Mouse (Mus musculus) liver, adult (tissue): ENCODE results near the gene Avl9.

ENCODE experiments used
- GATA4 ChIP-seq: IDR thresholded peaks from 2 replicates; pipeline ENCODE4 v1.6.1; 2014; ENCODE audit warnings: mild to moderate bottlenecking, low read length; ENCODE audit not compliant: insufficient replicate concordance

The Avl9 gene

DNA sequence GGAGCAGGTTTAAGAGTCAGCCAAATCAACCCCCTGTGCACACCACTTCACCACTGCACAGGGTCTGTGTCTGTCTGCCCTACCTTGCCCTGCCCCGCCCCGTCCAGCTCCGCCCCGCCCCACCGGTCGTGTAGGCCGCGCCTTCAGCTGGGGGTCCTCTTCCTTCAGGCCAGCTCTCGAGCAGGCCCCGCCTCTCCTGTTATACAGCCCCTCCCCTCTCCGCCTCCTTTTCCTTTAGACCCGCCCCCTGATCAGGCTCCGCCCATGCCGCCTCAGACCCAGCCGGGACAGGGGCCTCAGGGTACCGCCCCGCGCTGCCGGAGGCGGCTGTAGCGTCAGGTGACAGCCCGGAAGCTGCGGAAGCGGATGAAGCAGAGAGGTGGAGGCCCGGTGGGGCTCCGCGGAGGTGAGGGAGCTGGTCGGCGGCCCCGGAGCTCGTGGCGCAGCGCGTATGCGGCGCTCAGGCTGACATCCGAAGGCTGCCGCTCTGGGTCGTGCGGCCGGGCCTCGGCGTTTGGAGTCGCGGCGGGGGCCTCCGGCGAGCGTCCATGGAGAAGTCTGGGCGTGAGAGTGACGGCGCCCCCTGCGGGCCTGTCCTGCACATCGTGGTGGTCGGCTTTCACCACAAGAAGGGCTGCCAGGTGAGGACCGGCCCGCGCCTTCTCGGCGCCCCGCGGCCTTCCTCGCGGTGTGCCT lies at the start of gene Avl9:
TSS of gene Avl9 (plus strand) at position 326 of the 696 bp plus-strand sequence.
- no peak for TF ChIP-seq GATA4

DNA sequence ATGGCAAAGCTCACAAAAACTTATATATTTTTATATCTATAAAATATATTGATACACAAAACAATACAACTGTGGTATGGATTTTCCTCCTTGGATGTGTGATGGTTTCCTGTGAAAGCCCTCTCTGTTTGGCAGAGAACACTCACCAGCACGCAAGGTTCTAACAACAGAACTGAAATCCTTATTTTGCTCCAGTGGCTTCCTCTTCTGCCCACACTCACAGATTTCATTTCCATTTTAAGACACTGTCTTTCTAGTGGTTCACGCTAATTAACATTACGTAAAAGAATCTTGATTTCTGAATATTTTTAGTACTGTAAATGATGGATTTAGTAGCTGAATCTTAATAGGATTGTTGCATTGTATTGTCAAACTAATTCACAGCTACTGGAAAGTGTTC lies 26.5 kb upstream of the Avl9 start:
- no peak for TF ChIP-seq GATA4

DNA sequence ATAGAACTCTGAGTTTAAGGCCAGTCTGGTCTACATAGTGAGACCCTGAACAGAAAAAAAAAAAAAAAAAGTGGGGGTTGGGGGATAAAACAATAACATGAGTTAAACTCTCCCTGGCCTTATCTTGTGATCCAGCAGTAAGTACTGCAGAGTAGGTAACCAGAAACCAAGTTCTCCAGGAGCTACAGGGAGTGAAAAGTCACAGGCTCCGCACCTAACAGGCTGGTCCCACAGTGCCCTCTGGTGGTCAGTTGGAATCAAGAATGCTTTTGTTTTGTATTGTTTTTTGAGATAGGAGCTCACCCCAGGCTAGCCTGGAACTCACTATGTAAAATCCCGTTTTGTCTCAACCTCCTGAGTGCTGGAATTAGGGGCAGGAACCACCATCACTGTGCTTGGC lies 23.5 kb upstream of the Avl9 start:
- TF ChIP-seq GATA4, result no peak

DNA sequence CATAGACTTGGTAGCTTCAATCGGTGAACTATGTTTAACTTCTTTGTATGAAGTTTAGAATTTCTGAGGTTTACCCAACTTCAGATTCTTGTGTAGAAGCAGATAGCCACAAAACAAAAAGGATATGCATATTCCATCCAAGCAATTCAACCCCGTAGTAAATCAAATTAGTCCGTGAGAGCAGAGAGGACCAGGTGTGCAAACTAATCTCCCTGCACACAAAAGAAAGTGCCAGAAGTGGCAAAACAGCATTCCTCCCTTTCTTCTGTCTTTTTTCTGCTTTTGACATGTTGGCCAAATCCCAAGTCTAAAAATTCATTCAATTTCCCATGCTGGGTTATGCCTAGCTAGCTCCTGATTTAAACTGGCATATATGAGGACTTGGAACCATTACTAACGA lies 22.3 kb upstream of the Avl9 start:
- TF ChIP-seq GATA4, result no peak

DNA sequence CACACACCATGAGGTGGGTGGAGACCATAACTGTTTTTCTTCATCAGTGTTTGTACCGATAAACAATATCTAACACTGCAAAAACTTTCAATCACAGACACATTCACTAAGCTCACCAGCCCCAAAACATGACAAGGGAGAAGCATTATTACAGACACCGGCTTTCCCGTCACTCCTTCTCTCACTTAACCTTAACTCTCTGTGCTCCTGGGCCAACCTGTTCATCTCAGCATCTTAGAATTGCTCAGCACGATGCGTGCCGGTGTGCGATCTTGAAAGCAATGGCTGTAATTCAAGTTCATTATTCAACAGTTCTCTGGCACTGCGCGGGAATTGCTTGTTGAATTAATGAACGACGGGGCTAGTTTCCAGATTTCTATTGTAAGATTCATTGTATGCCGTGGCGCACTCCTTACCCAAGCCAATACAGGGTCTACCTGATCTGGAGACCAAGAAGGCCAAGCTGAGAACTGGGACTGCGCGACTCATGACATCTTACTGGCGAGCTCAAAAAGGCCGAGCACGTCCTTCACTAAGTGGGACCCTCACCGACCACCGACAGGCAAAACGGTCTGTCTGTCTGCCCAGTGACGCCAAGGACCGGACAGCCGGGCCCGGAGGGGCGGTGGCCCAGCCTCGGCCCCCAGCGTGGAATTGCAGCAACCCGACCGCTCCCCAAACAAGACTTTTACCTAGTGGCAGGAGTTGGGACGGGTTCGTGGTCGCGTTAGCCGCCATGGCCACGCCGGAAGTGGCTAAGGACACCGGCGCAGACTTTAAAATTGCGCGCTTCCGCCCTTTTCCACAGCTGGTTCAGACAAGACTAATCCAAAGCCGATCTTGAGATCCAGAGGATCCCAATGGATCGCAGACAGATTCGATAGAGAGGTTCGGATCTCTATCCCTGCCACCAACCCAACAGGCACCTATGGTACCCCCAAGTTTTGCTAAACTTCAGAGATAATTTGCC lies 10.5 kb upstream of the Avl9 start, which contains the start of gene Lsm5:
TSS of gene Lsm5 (minus strand) at position 780 of the 970 bp plus-strand sequence.
- TF ChIP-seq GATA4, result no peak

DNA sequence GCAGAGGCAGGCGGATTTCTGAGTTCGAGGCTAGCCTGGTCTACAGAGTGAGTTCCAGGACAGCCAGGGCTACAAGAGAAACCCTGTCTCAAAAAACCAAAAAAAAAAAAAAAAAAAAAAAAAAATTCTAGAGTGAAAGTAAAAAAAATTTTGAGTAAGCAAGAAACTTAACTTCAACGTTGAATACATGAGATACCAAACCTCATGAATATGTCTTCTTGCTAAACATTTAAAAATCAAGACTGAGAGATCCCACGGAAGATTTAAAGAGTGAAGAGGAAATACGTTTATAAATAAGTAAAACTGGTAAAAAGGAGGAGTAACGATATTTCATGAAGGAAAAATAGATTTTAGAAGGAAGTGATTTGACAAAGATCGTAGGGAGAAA lies 519 bp upstream of the Avl9 start:
- TF ChIP-seq GATA4, result no peak

DNA sequence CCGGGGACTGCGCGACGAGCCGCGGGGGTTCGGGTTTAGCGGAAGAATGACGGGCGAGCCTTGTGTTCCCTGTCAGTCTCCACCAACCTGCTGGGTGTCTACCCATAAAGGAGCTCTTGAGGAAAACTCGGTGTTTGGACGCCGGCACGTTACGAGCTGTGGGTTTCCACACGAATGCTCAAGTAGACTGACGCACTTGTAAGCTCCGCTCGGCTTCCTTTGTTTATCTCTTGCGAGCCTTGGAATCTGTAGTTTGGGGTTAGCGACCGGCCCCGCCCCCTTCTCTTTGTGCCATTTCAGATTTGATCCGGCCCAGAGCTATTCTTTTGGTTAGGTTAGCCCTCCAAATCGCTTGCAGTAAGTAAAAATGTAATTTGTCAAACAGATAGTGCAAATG lies 569 bp downstream of the Avl9 start:
- no peak for TF ChIP-seq GATA4

DNA sequence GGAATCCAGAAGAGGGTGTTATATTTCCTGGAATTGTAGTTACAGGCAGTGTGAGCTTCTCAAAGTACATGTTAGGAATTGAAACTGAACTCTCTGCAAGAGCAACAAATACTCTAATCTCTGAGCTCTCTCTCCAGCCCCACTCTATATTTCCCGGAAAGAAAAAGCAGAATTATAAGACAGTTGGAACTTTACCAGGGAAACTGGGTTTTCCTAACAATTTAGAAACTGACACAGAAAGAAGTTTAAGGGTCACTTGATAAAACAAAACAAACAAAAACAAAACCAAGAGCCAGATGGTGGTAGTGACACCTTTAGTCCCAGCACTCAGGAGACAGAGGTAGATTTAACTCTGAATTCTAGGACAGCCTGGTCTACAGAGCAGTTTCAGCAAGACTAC lies 4.4 kb downstream of the Avl9 start:
- no peak for TF ChIP-seq GATA4

DNA sequence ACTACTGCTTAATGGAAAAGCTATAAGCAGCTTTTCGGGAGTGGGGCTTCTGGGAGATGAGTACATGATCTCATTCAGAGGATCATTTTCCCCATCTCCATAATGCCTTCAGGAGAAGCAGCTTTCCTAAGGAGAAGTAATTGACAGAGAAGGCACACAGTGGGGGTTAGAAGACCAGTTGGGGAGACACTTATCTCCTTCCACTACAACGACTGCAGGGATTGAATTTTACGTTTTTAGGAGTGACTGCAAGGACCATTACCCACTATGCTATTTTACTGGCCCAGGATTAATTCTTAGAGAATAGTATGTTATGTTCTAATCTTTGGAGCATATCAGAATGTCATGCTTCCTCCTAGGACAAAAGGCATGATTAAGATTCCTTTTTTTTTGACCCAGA lies 6.2 kb downstream of the Avl9 start:
- no peak for TF ChIP-seq GATA4

DNA sequence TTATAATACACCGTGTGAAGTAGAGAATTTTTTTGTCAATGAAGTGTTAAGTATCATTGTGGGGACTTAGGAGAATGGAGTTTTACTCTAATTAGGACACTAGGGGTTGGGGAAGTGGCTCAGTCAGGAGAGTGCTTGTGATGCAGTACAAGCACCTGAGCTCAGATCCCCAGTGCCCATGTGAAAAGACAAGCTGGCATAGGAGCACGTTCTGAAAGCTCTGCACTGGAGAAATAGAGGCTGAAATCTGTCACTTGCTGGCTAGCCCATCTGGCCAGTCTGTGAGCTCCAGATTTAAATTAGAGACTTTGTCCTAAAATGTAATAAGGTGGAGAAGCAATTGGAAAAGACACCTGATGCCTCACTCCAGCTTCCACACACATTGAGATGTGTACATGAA lies 17.8 kb downstream of the Avl9 start:
- TF ChIP-seq GATA4, result no peak

DNA sequence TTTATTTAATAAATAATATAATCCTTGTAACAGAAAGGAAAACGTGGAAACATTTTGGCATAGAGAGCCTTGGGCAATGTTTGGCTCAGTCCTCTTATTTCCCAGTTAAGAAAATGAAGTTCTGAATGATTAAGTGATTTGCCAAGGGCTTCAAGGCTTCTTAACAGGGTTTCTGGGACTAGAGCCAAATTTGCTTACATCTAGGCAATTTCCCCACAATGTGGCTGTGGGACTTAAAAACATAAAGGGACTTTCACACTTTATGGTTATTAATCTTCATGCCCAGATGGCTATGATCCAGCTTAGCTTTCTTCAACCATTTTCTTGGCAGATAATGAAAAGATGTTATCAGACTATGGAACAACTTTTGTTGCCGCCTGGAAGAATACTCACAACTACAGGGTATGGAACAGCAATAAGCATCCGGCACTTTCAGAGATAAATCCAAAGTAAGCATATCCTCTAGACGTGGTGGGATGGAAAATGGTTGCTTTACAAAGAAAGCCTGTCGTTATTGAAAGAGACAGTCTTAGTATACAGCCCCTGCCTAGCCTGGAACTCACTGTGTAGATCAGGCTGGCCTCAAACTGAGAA lies 31.3 kb downstream of the Avl9 start:
- no peak for TF ChIP-seq GATA4

DNA sequence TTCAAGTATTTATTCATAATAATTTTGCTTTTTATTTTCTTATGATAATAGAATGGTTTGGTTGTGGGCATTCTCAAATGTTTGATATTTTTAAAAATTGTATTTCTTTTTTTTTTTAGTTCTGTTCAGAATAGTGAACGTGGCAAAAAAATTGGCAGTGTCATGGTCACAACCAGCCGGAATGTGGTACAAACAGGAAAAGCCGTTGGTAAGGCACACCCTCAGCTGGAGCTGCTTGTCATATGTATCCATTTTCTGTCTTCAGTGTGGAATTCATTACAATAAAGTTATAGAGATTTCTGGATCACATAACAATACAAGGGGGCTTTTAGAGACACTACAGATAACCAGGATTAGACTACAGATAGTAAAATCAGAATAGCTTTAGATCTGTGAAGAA lies 39.0 kb downstream of the Avl9 start:
- TF ChIP-seq GATA4, result no peak

DNA sequence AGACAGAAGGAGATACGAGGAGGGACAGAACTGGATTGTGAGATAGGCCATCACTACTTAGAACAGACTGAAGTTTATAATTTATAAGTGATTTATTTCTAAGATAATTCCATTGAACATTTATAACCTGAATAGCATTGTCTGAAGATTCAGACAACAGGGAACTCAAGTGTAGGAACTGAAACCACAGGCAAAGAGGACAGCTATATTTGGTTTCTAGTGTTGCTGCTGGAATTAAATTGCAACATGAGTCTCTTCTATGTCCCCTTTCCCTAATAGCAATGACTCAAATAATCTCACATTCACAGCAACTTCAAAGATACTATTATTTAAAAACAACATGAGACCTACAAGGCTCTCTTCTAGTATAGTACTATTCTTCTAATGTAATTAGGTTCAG lies 41.4 kb downstream of the Avl9 start:
- TF ChIP-seq GATA4, result no peak

DNA sequence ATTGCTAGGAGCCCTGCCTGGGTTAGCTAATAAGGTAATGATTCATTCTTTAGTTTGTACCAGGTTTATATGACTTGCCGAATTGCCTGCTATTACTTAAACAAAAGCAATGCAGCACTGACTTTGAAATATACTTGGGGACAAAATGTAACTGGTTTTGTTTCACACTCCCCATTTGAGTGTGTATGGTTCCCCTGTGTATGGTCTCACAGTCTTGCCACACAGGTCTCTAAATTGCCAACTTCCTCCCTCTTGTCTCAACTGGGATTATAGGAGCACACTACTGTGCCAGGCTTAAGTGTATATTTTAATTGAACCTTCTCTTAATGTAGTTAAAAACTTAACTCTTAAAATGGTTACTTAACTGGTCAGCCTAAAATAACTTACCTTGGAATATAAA lies 44.6 kb downstream of the Avl9 start:
- no peak for TF ChIP-seq GATA4

DNA sequence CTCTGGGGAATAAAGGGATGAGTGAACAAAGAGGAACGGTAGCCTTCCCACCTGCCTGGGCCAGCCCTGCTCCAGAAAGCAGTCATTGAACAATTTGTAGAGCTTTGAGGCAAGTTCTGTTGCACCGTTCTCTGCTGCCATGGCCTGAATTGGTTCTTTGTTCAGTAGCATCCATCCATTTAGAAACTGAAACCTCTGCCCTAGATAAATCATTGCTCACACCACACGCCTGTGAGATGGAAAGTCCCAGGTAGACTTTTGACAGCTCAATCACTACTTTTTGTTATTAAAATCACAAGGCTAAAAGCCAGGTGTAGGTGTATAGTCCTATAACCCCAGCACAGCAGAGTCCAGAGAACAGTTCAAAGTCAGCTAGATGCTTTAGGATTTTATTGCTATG lies 50.6 kb downstream of the Avl9 start:
- TF ChIP-seq GATA4, result no peak

DNA sequence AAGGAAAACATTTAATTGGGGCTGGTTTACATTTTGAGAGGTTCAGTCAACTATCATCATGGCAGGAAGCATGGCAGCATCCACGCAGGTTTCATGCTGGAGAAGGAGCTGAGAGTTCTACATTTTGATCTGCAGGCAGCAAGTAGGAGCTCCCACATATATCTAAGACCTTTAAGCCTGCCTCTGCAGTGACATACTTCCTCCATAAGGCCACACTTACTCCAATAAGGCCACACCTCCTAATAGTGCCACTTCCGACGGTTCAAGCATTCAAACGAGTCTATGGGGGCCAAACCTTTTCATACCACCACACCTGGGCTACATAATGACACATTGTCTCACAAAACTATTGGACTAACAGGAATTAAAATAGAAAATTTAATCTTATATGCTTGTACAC lies 51.0 kb downstream of the Avl9 start:
- TF ChIP-seq GATA4, result no peak
